ENCODE assay signal across 38 mouse cellular contexts in the genomic region with DNA sequence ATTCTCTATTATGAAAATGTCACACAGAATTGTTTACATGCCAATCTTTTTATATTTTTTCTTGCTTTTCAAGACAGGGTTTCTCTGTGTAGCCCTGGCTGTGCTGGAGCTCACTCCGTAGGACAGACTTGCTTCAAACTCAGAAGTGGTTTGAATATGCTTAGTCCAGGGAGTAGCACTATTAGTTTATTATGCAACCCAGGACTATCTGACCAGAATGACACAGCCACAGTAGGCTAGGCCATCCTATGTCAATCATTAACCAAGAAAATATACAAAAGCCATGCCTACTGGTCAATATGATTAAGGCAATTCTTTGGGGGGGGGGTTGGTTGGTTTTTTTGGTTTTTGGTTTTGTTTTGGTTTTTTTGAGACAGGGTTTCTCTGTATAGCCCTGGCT. TPM values are rescaled to one million over a fixed set of nuclear protein-coding genes. Genes with fewer than 3 reads are reported as not detected.
"Had no signal": no experiment of that assay in that cellular context is flagged by ENCODE, and none has a peak within 500 bp of the region (broad histone marks: within the 10 kb centered on the region; RNA-seq: fewer than 3 reads in every experiment).

No protein-coding gene starts in this region.

- ATAC-seq: hindbrain, embryonic 16.5 days; inflammation-experienced regulatory T-cells, adult 6 months; intestine, embryonic 15.5 days had no signal

- H3K9ac ChIP-seq: heart, embryonic 12.5 days; hindbrain, embryonic 12.5 days; hindbrain, embryonic 14.5 days; intestine, embryonic 15.5 days; limb, embryonic 12.5 days; liver, embryonic 13.5 days had no signal

- H3K36me3 ChIP-seq: heart, embryonic 10.5 days; heart, embryonic 12.5 days; hindbrain, embryonic 10.5 days; hindbrain, embryonic 12.5 days; intestine, embryonic 15.5 days; limb, embryonic 10.5 days; limb, embryonic 12.5 days; liver, embryonic 13.5 days had no signal

- H3K27me3 ChIP-seq: intestine, embryonic 15.5 days had no signal

- DNase-seq: gastrocnemius, adult 2 months; gastrocnemius, postnatal 10 days; gastrocnemius, postnatal 25 days; heart, adult 18-20 months; heart, postnatal 10 days; heart, postnatal 4 days; kidney, adult 18-20 months; kidney, postnatal 10 days; kidney, postnatal 25 days; kidney, postnatal 4 days; liver, embryonic 13.5 days; lung, adult 18-20 months had no signal

- H3K9me3 ChIP-seq: heart, embryonic 10.5 days; heart, embryonic 12.5 days; hindbrain, embryonic 10.5 days; hindbrain, embryonic 12.5 days; intestine, embryonic 15.5 days; limb, embryonic 10.5 days; limb, embryonic 12.5 days; liver, embryonic 13.5 days had no signal

- H3K4me3 ChIP-seq: gastrocnemius, adult 2 months; heart, embryonic 10.5 days; heart, embryonic 12.5 days; hindbrain, embryonic 10.5 days; hindbrain, embryonic 12.5 days; intestine, embryonic 15.5 days; layer of hippocampus, adult 2 months; left cerebral cortex, adult 2 months; limb, embryonic 10.5 days; limb, embryonic 12.5 days; liver, embryonic 13.5 days had no signal

- H3K27ac ChIP-seq: gastrocnemius, adult 2 months; heart, embryonic 10.5 days; hindbrain, embryonic 10.5 days; hindbrain, embryonic 12.5 days; hindbrain, embryonic 14.5 days; intestine, embryonic 15.5 days; layer of hippocampus, adult 2 months; left cerebral cortex, adult 2 months; limb, embryonic 10.5 days; limb, embryonic 12.5 days; liver, embryonic 13.5 days had no signal

- H3K4me1 ChIP-seq: heart, embryonic 10.5 days; heart, embryonic 12.5 days; hindbrain, embryonic 10.5 days; hindbrain, embryonic 12.5 days; intestine, embryonic 15.5 days; limb, embryonic 10.5 days; limb, embryonic 12.5 days; liver, embryonic 13.5 days had no signal

- H3K4me2 ChIP-seq: heart, embryonic 12.5 days; hindbrain, embryonic 12.5 days; hindbrain, embryonic 14.5 days; intestine, embryonic 15.5 days; limb, embryonic 12.5 days; liver, embryonic 13.5 days had no signal

RNA-seq across cellular contexts. Expression of a gene that starts 12.9 kb away (rescaled TPM):
- total RNA-seq: gastrocnemius, adult 2 months; gastrocnemius, postnatal 10 days; gastrocnemius, postnatal 25 days; gastrocnemius, postnatal 4 days; granulocyte monocyte progenitor cell, adult 5-6 weeks; heart, adult 18-20 months; heart, adult 8-10 months; heart, postnatal 10 days; heart, postnatal 25 days; heart, postnatal 4 days; layer of hippocampus, adult 2 months; layer of hippocampus, postnatal 10 days; layer of hippocampus, postnatal 25 days; left cerebral cortex, adult 2 months; left cerebral cortex, postnatal 14 days; left cerebral cortex, postnatal 36 days had no signal
- polyA plus RNA-seq: frontal cortex, adult 2 months; heart, embryonic 10.5 days; heart, embryonic 12.5 days; heart, embryonic 14.5 days; heart, embryonic 16.5 days; hindbrain, embryonic 10.5 days; hindbrain, embryonic 12.5 days; hindbrain, embryonic 14.5 days; hindbrain, embryonic 16.5 days; inflammation-experienced regulatory T-cells, adult 6 months; intestine, embryonic 15.5 days; kidney, embryonic 14.5 days; kidney, embryonic 16.5 days; limb, embryonic 10.5 days; limb, embryonic 12.5 days; limb, embryonic 14.5 days; liver, embryonic 13.5 days had no signal

RNA-seq across cellular contexts. Expression of a gene that starts 48.0 kb away (rescaled TPM):
- total RNA-seq: granulocyte monocyte progenitor cell, adult 5-6 weeks had no signal
